Mouse (Mus musculus) right cerebral cortex, postnatal 10 days (tissue): Measurements from ENCODE around the gene M6pr.

Source experiments
- DNase-seq, 2 experiments: peaks; one replicate each; pipeline ENCODE4 v3.0.0; 2021; ENCODE audit warnings: low spot score in 2 of 2

M6pr gene

GRCm38 (mm10) chr6:122298223-122298609 is 10.3 kb upstream of the M6pr start:
- DNase-seq: no peak

- no peak for DNase-seq
Measured at GRCm38 (mm10) chr6:122299621-122300133, 8.8 kb upstream of the M6pr start.

GRCm38 (mm10) chr6:122302121-122302520 is 6.4 kb upstream of the M6pr start:
- no peak for DNase-seq

GRCm38 (mm10) chr6:122302661-122303060 is 5.9 kb upstream of the M6pr start:
- no peak for DNase-seq

GRCm38 (mm10) chr6:122303526-122303925 is 5.0 kb upstream of the M6pr start:
- DNase-seq: no peak

- DNase-seq: peak; percentile 72 to 87
Measured at GRCm38 (mm10) chr6:122304355-122304754, 4.2 kb upstream of the M6pr start.

GRCm38 (mm10) chr6:122304790-122305555 is 3.5 kb upstream of the M6pr start:
- no peak for DNase-seq

GRCm38 (mm10) chr6:122306707-122307106 is 1.8 kb upstream of the M6pr start:
- DNase-seq: no peak

- DNase-seq: peak in 1 of 2 experiments; percentile 35
Measured at GRCm38 (mm10) chr6:122308136-122308504, 400 bp upstream of the M6pr start.

- no peak for DNase-seq
Measured at GRCm38 (mm10) chr6:122309446-122309960, 983 bp downstream of the M6pr start.

GRCm38 (mm10) chr6:122310187-122310820 is 1.8 kb downstream of the M6pr start:
- no peak for DNase-seq

- DNase-seq: no peak
Measured at GRCm38 (mm10) chr6:122318726-122319125, 10.2 kb downstream of the M6pr start.

- no peak for DNase-seq
Measured at GRCm38 (mm10) chr6:122325361-122325975, 16.9 kb downstream of the M6pr start.

GRCm38 (mm10) chr6:122333081-122333612 is 24.6 kb downstream of the M6pr start:
- no peak for DNase-seq

- no peak for DNase-seq
Measured at GRCm38 (mm10) chr6:122334786-122335340, 26.3 kb downstream of the M6pr start.

GRCm38 (mm10) chr6:122337546-122337945 is 29.0 kb downstream of the M6pr start:
- DNase-seq: peak in 1 of 2 experiments; percentile 34

GRCm38 (mm10) chr6:122339047-122339647 is 30.6 kb downstream of the M6pr start:
- DNase-seq: peak; percentile 75

GRCm38 (mm10) chr6:122339648-122340341 is 31.3 kb downstream of the M6pr start:
- DNase-seq: peak; percentile 91 to 92

- DNase-seq: peak; percentile 33 to 42
Measured at GRCm38 (mm10) chr6:122340349-122341000, 32.0 kb downstream of the M6pr start, which contains the start of gene Phc1. Gene Phc1 (minus strand): TSS chr6:122340561.
